In genomic region chr15:27577915-27578780, GRCm38 (mm10) we compare ENCODE assay signal across 14 mouse cellular contexts. TPM values are rescaled to one million over a fixed set of nuclear protein-coding genes. Genes with fewer than 3 reads are reported as not detected.
A peak's percentile ranks its signal among the peaks of the same experiment; 100 is the strongest.
DNase-seq lines count a peak whose midpoint lies in the region; ATAC-seq and TF ChIP-seq lines count a peak whose summit lies in the region.
"Had no signal": no experiment of that assay in that cellular context is flagged by ENCODE, and none has a peak within 500 bp of the region (broad histone marks: within the 10 kb centered on the region; RNA-seq: fewer than 3 reads in every experiment).

No protein-coding gene starts in this region.

- H3K9me3 ChIP-seq in lung, postnatal 0 days (ENCODE audit: low read length), result no peaks in the 10 kb centered on the region
- H3K9me3 ChIP-seq: G1E; neural tube, embryonic 15.5 days had no signal

- H3K4me3 ChIP-seq in lung, postnatal 0 days (ENCODE audit: low read depth, low read length), result no peak overlapping the region
- no peak overlapping the region for H3K4me3 ChIP-seq in brown adipose tissue, adult 24 weeks (ENCODE audit: insufficient read depth, low read depth, low read length)
- H3K4me3 ChIP-seq in thymus, adult 2 months (ENCODE audit: control insufficient read depth, insufficient read depth, low read length), result no peak overlapping the region
- H3K4me3 ChIP-seq: neural tube, embryonic 15.5 days had no signal

- H3K27ac ChIP-seq in lung, postnatal 0 days (ENCODE audit: low read length), result no peak overlapping the region
- H3K27ac ChIP-seq in brown adipose tissue, adult 24 weeks (replicated peaks; ENCODE audit: low read depth, low read length), result peak overlapping the region; percentile 2; the same call in 1 of the 2 replicates
- no peak overlapping the region for H3K27ac ChIP-seq in thymus, adult 2 months (ENCODE audit: control insufficient read depth, insufficient read depth, low read length)
- H3K27ac ChIP-seq: liver, embryonic 14.5 days; neural tube, embryonic 15.5 days had no signal

- H3K36me3 ChIP-seq in lung, postnatal 0 days (ENCODE audit: insufficient read depth, low read length), result no peaks in the 10 kb centered on the region
- H3K36me3 ChIP-seq in thymus, adult 2 months (ENCODE audit: control insufficient read depth, insufficient read depth, low read length), result no peaks in the 10 kb centered on the region

- 76% methylated on average over 16 of the region's 16 CpGs for WGBS in lung, postnatal 0 days
- WGBS in large intestine, adult 2 months, result 60% methylated on average over 16 of the region's 16 CpGs
- 62% methylated on average over 16 of the region's 16 CpGs for WGBS in thymus, adult 2 months

- TF ChIP-seq CTCF in lung, postnatal 0 days (IDR thresholded peaks at IDR 0.05), result no peak
- TF ChIP-seq CTCF in thymus, adult 2 months (IDR thresholded peaks at IDR 0.05; ENCODE audit: borderline replicate concordance, control insufficient read depth, extremely low read depth, insufficient read depth, low read length, poor library complexity), result no peak

- TF ChIP-seq POLR2A in thymus, adult 2 months (IDR thresholded peaks at IDR 0.05; ENCODE audit: control insufficient read depth, extremely low read depth, insufficient read depth, low read length, poor library complexity), result no peak

- DNase-seq in lung, postnatal 0 days (ENCODE audit: low spot score), result peak; percentile 18
- no peak for DNase-seq in lung, postnatal 10 days
- DNase-seq in large intestine, adult 2 months (ENCODE audit: low read depth, low spot score), result peak; percentile 18
- DNase-seq in thymus, adult 2 months, result no peak
- DNase-seq in embryo, embryonic 10.5 days (ENCODE audit: low spot score), result no peak
- DNase-seq in adrenal gland, adult 2 months, result no peak
- DNase-seq: cerebellum, postnatal 14 days; forebrain, postnatal 0 days; heart, postnatal 10 days had no signal

- no peak overlapping the region for H3K9ac ChIP-seq in lung, postnatal 0 days (replicated peaks; ENCODE audit: low read depth)
- H3K9ac ChIP-seq: forebrain, postnatal 0 days; liver, embryonic 14.5 days; neural tube, embryonic 15.5 days had no signal

- no peak for ATAC-seq in lung, postnatal 0 days
- ATAC-seq: forebrain, postnatal 0 days; hindbrain, embryonic 16.5 days had no signal

- no peak for TF ChIP-seq EP300 in lung, postnatal 0 days (IDR thresholded peaks at IDR 0.05)

- no peaks in the 10 kb centered on the region for H3K27me3 ChIP-seq in lung, postnatal 0 days (replicated peaks; ENCODE audit: insufficient read depth, low read length)
- no peaks in the 10 kb centered on the region for H3K27me3 ChIP-seq in thymus, adult 2 months (ENCODE audit: control insufficient read depth, insufficient read depth, low read length)
- H3K27me3 ChIP-seq: neural tube, embryonic 15.5 days had no signal

- H3K4me2 ChIP-seq in lung, postnatal 0 days (replicated peaks; ENCODE audit: low read depth, low read length), result no peak overlapping the region
- H3K4me2 ChIP-seq: neural tube, embryonic 15.5 days had no signal

- peaks cover 5% of the 10 kb centered on the region; the same call in 1 of the 2 replicates for H3K4me1 ChIP-seq in lung, postnatal 0 days (ENCODE audit: insufficient read depth, low read depth, low read length)
- H3K4me1 ChIP-seq in brown adipose tissue, adult 24 weeks (ENCODE audit: control insufficient read depth, insufficient read depth, insufficient read length, low read length), result peaks cover 4% of the 10 kb centered on the region
- H3K4me1 ChIP-seq in thymus, adult 2 months (replicated peaks; ENCODE audit: control insufficient read depth, insufficient read depth, low read length), result peaks cover 14% of the 10 kb centered on the region; the same call in 1 of the 2 replicates

RNA-seq across cellular contexts. Expression of gene Otulin, which starts 52.3 kb away (rescaled TPM):
- polyA plus RNA-seq in lung, postnatal 0 days (2015; fragmentation: Nextera tagmentation; extraction: Ambion mirVana), result 26.2 and 29.4 TPM in 2 replicates
- 16.4 and 17.0 TPM in 2 replicates for polyA plus RNA-seq in brown adipose tissue, adult 24 weeks (2012; ENCODE audit: insufficient read depth, insufficient read length, missing spikeins)
- 21.7 and 23.7 TPM in 2 replicates for polyA plus RNA-seq in large intestine, adult 2 months (2012; rRNA removed)
- polyA plus RNA-seq in thymus, adult 2 months (2012; rRNA removed), result 43.0 and 43.1 TPM in 2 replicates
- total RNA-seq in adrenal gland, adult 2 months (2021), result 10 to 100 TPM; 34.7 to 38.7 TPM
- polyA plus RNA-seq in adrenal gland, adult 2 months (2012; rRNA removed), result 19.4 and 31.2 TPM in 2 replicates

Comparison
In these comparisons a context has a peak if more than half of its experiments do, and no peak if none do; other contexts are left out.
1. DNase-seq: peak in lung, postnatal 0 days (single experiment) and large intestine, adult 2 months (single experiment); none in lung, postnatal 10 days (single experiment), thymus, adult 2 months (single experiment), embryo, embryonic 10.5 days (single experiment) and adrenal gland, adult 2 months (single experiment).